Mouse (Mus musculus): Measurements from ENCODE around the gene Zfp958.
"Not testable (repeated sequence)": the region's sequence is repeated elsewhere in the genome, so short reads cannot be mapped to it uniquely, and the experiment has no call there.

Zfp958 gene

GRCm38 (mm10) chr8:4612932-4613853 is at the start of gene Zfp958:
Gene Zfp958, plus strand, starts transcription at chr8:4613167.
- peak; percentile 78 to 92 for DNase-seq (ENCODE audit: low spot score in 2 of 2)

GRCm38 (mm10) chr8:4581986-4582385 is 31.0 kb upstream of the Zfp958 start:
- no peak for DNase-seq (ENCODE audit: low spot score in 2 of 2)

GRCm38 (mm10) chr8:4582754-4583178 is 30.2 kb upstream of the Zfp958 start:
- no peak for DNase-seq (ENCODE audit: low spot score in 2 of 2)

- no peak for DNase-seq (ENCODE audit: low spot score in 2 of 2)
Measured at GRCm38 (mm10) chr8:4584660-4585059, 28.3 kb upstream of the Zfp958 start.

- DNase-seq (ENCODE audit: low spot score in 2 of 2): no peak
Measured at GRCm38 (mm10) chr8:4586356-4586755, 26.6 kb upstream of the Zfp958 start.

- peak in 1 of 2 experiments; percentile 16 for DNase-seq (ENCODE audit: low spot score in 2 of 2)
Measured at GRCm38 (mm10) chr8:4588165-4589000, 24.6 kb upstream of the Zfp958 start.

GRCm38 (mm10) chr8:4608896-4609295 is 4.1 kb upstream of the Zfp958 start:
- DNase-seq (ENCODE audit: low spot score in 2 of 2): no peak

- not testable (repeated sequence) for DNase-seq (ENCODE audit: low spot score in 2 of 2)
Measured at GRCm38 (mm10) chr8:4611626-4612175, 1.3 kb upstream of the Zfp958 start.

GRCm38 (mm10) chr8:4627349-4627748 is 14.4 kb downstream of the Zfp958 start:
- no peak for DNase-seq (ENCODE audit: low spot score in 2 of 2)

- peak in 1 of 2 experiments; percentile 15 for DNase-seq (ENCODE audit: low spot score in 2 of 2)
Measured at GRCm38 (mm10) chr8:4637071-4637470, 24.1 kb downstream of the Zfp958 start.

GRCm38 (mm10) chr8:4642974-4643373 is 30.0 kb downstream of the Zfp958 start:
- not testable (repeated sequence) for DNase-seq (ENCODE audit: low spot score in 2 of 2)

GRCm38 (mm10) chr8:4656536-4656935 is 43.6 kb downstream of the Zfp958 start:
- DNase-seq (ENCODE audit: low spot score in 2 of 2): peak; percentile 13 to 85

GRCm38 (mm10) chr8:4675191-4676003 is 62.4 kb downstream of the Zfp958 start:
- DNase-seq (ENCODE audit: low spot score in 2 of 2): no peak

GRCm38 (mm10) chr8:4676586-4676985 is 63.6 kb downstream of the Zfp958 start:
- peak in 1 of 2 experiments; percentile 14 for DNase-seq (ENCODE audit: low spot score in 2 of 2)

GRCm38 (mm10) chr8:4677265-4678217 is 64.6 kb downstream of the Zfp958 start:
- peak; percentile 88 to 97 for DNase-seq (ENCODE audit: low spot score in 2 of 2)

GRCm38 (mm10) chr8:4678218-4678907 is 65.4 kb downstream of the Zfp958 start:
- peak; percentile 88 to 92 for DNase-seq (ENCODE audit: low spot score in 2 of 2)

- peak in 1 of 2 experiments; percentile 22 for DNase-seq (ENCODE audit: low spot score in 2 of 2)
Measured at GRCm38 (mm10) chr8:4678908-4679545, 66.1 kb downstream of the Zfp958 start.

- DNase-seq (ENCODE audit: low spot score in 2 of 2): peak in 1 of 2 experiments; percentile 14
Measured at GRCm38 (mm10) chr8:4679796-4680195, 66.8 kb downstream of the Zfp958 start.

All from spleen, postnatal 10 days (tissue).